Mouse (Mus musculus): ENCODE results near the gene Gphn.

GRCm38 (mm10) chr12:78389267-78389666 lies 163.1 kb downstream of the Gphn start:
- TF ChIP-seq CTCF (IDR thresholded peaks at IDR 0.05) = no peak
- TF ChIP-seq EP300 (IDR thresholded peaks at IDR 0.05) = no peak

Data from lung, postnatal 0 days (tissue).